Mouse (Mus musculus): ENCODE measurements around the gene Krtap19-1.

GRCm38 (mm10) chr16:88848558-88848957, 20.7 kb downstream of the Krtap19-1 start:
- TF ChIP-seq CTCF (IDR thresholded peaks at IDR 0.05; ENCODE audit: low read depth) (no peak), EP300 (IDR thresholded peaks at IDR 0.05; ENCODE audit: low read depth) (0 out of 2 replicates have a peak, but pooled peaks have one; percentile 23)

Measured in liver, postnatal 0 days (tissue).